Mouse (Mus musculus) liver, adult 2 months (tissue): ENCODE measurements at regions not wholly inside any gene's neighbourhood (a gene's known extent, or its start where the extent isn't known, plus 50 kb on each side); places are given as distances from the start of the nearest gene placed in this dataset.

ENCODE experiments used
- DNase-seq: peaks from one replicate; pipeline ENCODE4 v3.0.0-alpha.2; 2011; ENCODE audit warnings: low read depth, low spot score; ENCODE audit errors: extremely low read depth
- H3K27ac ChIP-seq: fragments of 200-500 bp; replicated peaks from 2 replicates; pipeline ENCODE4 v1.5.1; 2012; ENCODE audit warnings: low read depth, mild to moderate bottlenecking, control low read depth, inconsistent platforms, low read length; ENCODE audit not compliant: insufficient read depth
- H3K27me3 ChIP-seq: fragments of 200-500 bp; 2 replicates; pipeline ENCODE4 v1.6.1; 2012; ENCODE audit warnings: mild to moderate bottlenecking, moderate library complexity, low read length, inconsistent platforms; ENCODE audit not compliant: control insufficient read depth, insufficient read depth
- H3K36me3 ChIP-seq: fragments of 200-500 bp; 2 replicates; pipeline ENCODE4 v1.6.1; 2012; ENCODE audit warnings: low read length, inconsistent platforms; ENCODE audit not compliant: control insufficient read depth, insufficient read depth
- H3K4me1 ChIP-seq: fragments of 200-500 bp; 2 replicates; pipeline ENCODE4 v1.6.1; 2011; ENCODE audit warnings: low read length; ENCODE audit not compliant: control insufficient read depth, insufficient read depth
- H3K4me3 ChIP-seq: fragments of 200-500 bp; 2 replicates; pipeline ENCODE4 v1.5.1; 2011; ENCODE audit warnings: low read depth, mild to moderate bottlenecking, control low read depth, low read length, moderate library complexity; ENCODE audit not compliant: insufficient read depth
- H3K79me2 ChIP-seq: fragments of 200-500 bp; 2 replicates; pipeline ENCODE4 v1.6.1; 2012; ENCODE audit warnings: inconsistent platforms, mild to moderate bottlenecking, low read length, moderate library complexity; ENCODE audit not compliant: control insufficient read depth, insufficient read depth
- H3K9ac ChIP-seq: fragments of 200-500 bp; 2 replicates; pipeline ENCODE4 v1.6.1; 2012; ENCODE audit warnings: low read depth, mild to moderate bottlenecking, control low read depth, inconsistent platforms, low read length
- CTCF ChIP-seq: fragments of 200-500 bp; IDR thresholded peaks from 2 replicates; pipeline ENCODE4 v1.5.1; 2011; ENCODE audit warnings: low read depth, low read length, control low read depth
- POLR2A ChIP-seq: fragments of 200-500 bp; IDR thresholded peaks from 2 replicates; pipeline ENCODE4 v1.6.1; 2011; ENCODE audit warnings: low read length, control low read depth; ENCODE audit not compliant: insufficient read depth; ENCODE audit errors: extremely low read depth
- WGBS: fragments of 180-500 bp; shearing (Covaris S2); methylation state at CpG from one replicate; pipeline ENCODE4 v1.1.7; 2018; 5-methylcytosine and 5-hydroxymethylcytosine counted together

- no peaks in the 10 kb centered on the region for H3K36me3 ChIP-seq
- no peaks in the 10 kb centered on the region for H3K4me1 ChIP-seq
- H3K4me3 ChIP-seq = no peak overlapping the region
- 78% methylated on average over 5 of the region's 5 CpGs for WGBS
- H3K27ac ChIP-seq = no peak overlapping the region
- H3K79me2 ChIP-seq = no peaks in the 10 kb centered on the region
- no peak overlapping the region for H3K9ac ChIP-seq
- no peaks in the 10 kb centered on the region for H3K27me3 ChIP-seq
- TF ChIP-seq CTCF (no peak), POLR2A (no peak)
- DNase-seq = no peak
Observed at GRCm38 (mm10) chr6:117237096-117237495, 68.8 kb downstream of the Cxcl12 start.

DNA sequence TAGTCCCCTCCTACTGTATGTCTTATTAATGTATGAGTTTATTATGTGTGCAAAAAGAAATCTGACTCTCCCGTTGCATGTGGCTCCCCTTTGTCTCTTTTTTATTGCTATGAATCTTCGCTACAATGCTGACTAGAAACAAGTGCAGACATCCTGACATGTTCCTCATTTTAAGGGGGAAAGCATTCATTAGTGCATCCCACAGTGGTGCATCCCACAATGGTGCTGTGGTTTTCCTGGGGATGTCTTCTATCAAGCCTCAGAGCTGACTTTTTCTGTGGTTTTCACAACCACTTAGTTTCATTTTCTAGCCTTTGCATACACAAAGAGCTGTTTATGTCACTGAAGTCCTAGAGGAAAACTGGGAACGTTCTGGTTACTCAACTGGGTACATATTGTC lies 72.9 kb downstream of the Cxcl12 start:
- 63% methylated on average over 3 of the region's 3 CpGs for WGBS
- Histone ChIP-seq H3K27me3 (no peaks in the 10 kb centered on the region), H3K36me3 (no peaks in the 10 kb centered on the region), H3K4me3 (no peak overlapping the region), H3K79me2 (no peaks in the 10 kb centered on the region), H3K4me1 (no peaks in the 10 kb centered on the region), H3K27ac (no peak overlapping the region), H3K9ac (no peak overlapping the region)
- TF ChIP-seq POLR2A (no peak), CTCF (no peak)
- DNase-seq = no peak

GRCm38 (mm10) chr6:117245398-117245797 lies 77.1 kb downstream of the Cxcl12 start:
- DNase-seq = no peak
- H3K4me3 ChIP-seq = no peak overlapping the region
- 86% methylated on average over 5 of the region's 5 CpGs for WGBS
- TF ChIP-seq POLR2A = no peak
- TF ChIP-seq CTCF = no peak
- no peaks in the 10 kb centered on the region for H3K36me3 ChIP-seq
- no peak overlapping the region for H3K9ac ChIP-seq
- no peaks in the 10 kb centered on the region for H3K79me2 ChIP-seq
- H3K27ac ChIP-seq = no peak overlapping the region
- no peaks in the 10 kb centered on the region for H3K4me1 ChIP-seq
- no peaks in the 10 kb centered on the region for H3K27me3 ChIP-seq

GRCm38 (mm10) chr6:117245849-117246248 lies 77.5 kb downstream of the Cxcl12 start:
- 85% methylated on average over 6 of the region's 6 CpGs for WGBS
- Histone ChIP-seq H3K4me3 (no peak overlapping the region), H3K36me3 (no peaks in the 10 kb centered on the region), H3K9ac (no peak overlapping the region), H3K27ac (no peak overlapping the region), H3K79me2 (no peaks in the 10 kb centered on the region), H3K27me3 (no peaks in the 10 kb centered on the region), H3K4me1 (no peaks in the 10 kb centered on the region)
- no peak for DNase-seq
- TF ChIP-seq POLR2A = no peak
- no peak for TF ChIP-seq CTCF

DNA sequence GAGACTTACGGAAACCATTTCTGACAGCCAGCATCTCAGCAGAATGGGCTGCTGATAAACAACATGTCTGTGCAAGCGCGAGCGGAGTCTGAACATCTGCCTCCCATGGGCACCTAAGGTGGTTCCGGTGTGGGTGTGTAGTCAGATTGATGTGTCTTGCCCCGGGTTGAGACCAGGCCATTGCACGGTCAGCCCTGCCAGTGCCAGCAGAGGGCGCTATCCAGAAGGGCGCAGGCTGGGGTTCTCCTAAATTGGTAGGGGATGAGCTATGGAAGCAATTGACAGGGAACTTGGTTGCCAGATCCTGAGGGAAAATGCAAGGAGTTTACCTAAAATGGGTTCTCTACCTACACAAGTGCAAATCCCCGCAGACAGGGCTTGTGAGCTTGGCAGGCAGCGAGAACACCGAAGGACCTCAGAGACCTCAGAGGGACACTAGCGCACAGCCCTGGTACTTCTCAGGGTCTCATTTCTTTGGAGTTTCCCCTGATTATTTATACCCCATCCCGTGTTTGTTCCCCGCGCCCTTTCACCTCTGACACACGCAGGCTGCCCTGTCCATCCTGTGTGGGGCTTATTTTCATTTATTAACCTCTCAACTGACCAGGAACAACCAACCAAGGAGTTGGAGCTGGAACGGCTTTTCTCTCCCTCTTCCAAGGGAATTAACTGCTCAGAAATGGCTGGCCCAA lies 81.0 kb downstream of the Cxcl12 start:
- H3K4me3 ChIP-seq = no peak overlapping the region
- TF ChIP-seq CTCF (peak; percentile 82), POLR2A (no peak)
- H3K36me3 ChIP-seq = no peaks in the 10 kb centered on the region
- H3K4me1 ChIP-seq = no peaks in the 10 kb centered on the region
- H3K27me3 ChIP-seq = no peaks in the 10 kb centered on the region
- no peak overlapping the region for H3K9ac ChIP-seq
- peak; percentile 17 for DNase-seq
- no peaks in the 10 kb centered on the region for H3K79me2 ChIP-seq
- WGBS = 87% methylated on average over 18 of the region's 18 CpGs
- no peak overlapping the region for H3K27ac ChIP-seq

- Histone ChIP-seq H3K27ac (no peak overlapping the region), H3K36me3 (no peaks in the 10 kb centered on the region), H3K27me3 (no peaks in the 10 kb centered on the region), H3K79me2 (no peaks in the 10 kb centered on the region), H3K4me3 (no peak overlapping the region), H3K4me1 (no peaks in the 10 kb centered on the region), H3K9ac (no peak overlapping the region)
- TF ChIP-seq POLR2A (no peak), CTCF (no peak)
- WGBS = 78% methylated on average over 2 of the region's 2 CpGs
- DNase-seq = no peak
Observed at GRCm38 (mm10) chr6:117250051-117250450, 81.7 kb downstream of the Cxcl12 start.
